Mouse (Mus musculus) forebrain, embryonic 16.5 days (tissue): ENCODE measurements around the gene Ccdc85c. TPM values are rescaled to one million over a fixed set of nuclear protein-coding genes. Genes with fewer than 3 reads are reported as not detected.

Source experiments
- ATAC-seq: fragments of 200-750 bp; cut with Nextera tagmentation; 2 replicates; pipeline ENCODE4 v1.8.0; 2017; ENCODE audit warnings: mild to moderate bottlenecking, moderate library complexity
- H3K27ac ChIP-seq: fragments of 300-500 bp; sonication (generic); 2 replicates; pipeline ENCODE4 v1.5.1; 2014; ENCODE audit warnings: low read length, control low read depth
- H3K27me3 ChIP-seq: fragments of 300-500 bp; sonication (generic); replicated peaks from 2 replicates; pipeline ENCODE4 v1.6.1; 2014; ENCODE audit warnings: low read length; ENCODE audit not compliant: control insufficient read depth, insufficient read depth
- H3K36me3 ChIP-seq: fragments of 300-500 bp; sonication (generic); 2 replicates; pipeline ENCODE4 v1.6.1; 2014; ENCODE audit not compliant: control insufficient read depth, insufficient read depth
- H3K4me1 ChIP-seq: fragments of 300-500 bp; sonication (generic); replicated peaks from 2 replicates; pipeline ENCODE4 v1.6.1; 2014; ENCODE audit warnings: low read length; ENCODE audit not compliant: control insufficient read depth, insufficient read depth
- H3K4me2 ChIP-seq: fragments of 300-500 bp; sonication (generic); 2 replicates; pipeline ENCODE4 v1.6.1; 2014; ENCODE audit warnings: mild to moderate bottlenecking, low read length, control low read depth
- H3K4me3 ChIP-seq: fragments of 300-500 bp; sonication (generic); replicated peaks from 2 replicates; pipeline ENCODE4 v1.5.1; 2014; ENCODE audit warnings: mild to moderate bottlenecking, low read length, control low read depth
- H3K9ac ChIP-seq: fragments of 300-500 bp; sonication (generic); replicated peaks from 2 replicates; pipeline ENCODE4 v1.6.1; 2014; ENCODE audit warnings: low read depth, low read length, control low read depth
- H3K9me3 ChIP-seq: fragments of 300-500 bp; sonication (generic); 2 replicates; pipeline ENCODE4 v1.6.1; 2016; ENCODE audit warnings: low read length; ENCODE audit not compliant: control insufficient read depth
- WGBS: fragments of 180-500 bp; shearing (Covaris S2); extraction: QIAGEN DNeasy Blood & Tissue Kit; methylation state at CpG from one replicate; pipeline ENCODE4 v1.1.7; 2014; 5-methylcytosine and 5-hydroxymethylcytosine counted together
- polyA plus RNA-seq: library from polyadenylated mRNA; unstranded; fragments of >200 nt; fragmentation: Nextera tagmentation; extraction: Ambion mirVana; gene quantifications from 2 replicates; pipeline ENCODE4 v1.2.1, GENCODE M21; 2015

Ccdc85c gene
- polyA plus RNA-seq: 12.0 and 12.9 TPM in 2 replicates

DNA sequence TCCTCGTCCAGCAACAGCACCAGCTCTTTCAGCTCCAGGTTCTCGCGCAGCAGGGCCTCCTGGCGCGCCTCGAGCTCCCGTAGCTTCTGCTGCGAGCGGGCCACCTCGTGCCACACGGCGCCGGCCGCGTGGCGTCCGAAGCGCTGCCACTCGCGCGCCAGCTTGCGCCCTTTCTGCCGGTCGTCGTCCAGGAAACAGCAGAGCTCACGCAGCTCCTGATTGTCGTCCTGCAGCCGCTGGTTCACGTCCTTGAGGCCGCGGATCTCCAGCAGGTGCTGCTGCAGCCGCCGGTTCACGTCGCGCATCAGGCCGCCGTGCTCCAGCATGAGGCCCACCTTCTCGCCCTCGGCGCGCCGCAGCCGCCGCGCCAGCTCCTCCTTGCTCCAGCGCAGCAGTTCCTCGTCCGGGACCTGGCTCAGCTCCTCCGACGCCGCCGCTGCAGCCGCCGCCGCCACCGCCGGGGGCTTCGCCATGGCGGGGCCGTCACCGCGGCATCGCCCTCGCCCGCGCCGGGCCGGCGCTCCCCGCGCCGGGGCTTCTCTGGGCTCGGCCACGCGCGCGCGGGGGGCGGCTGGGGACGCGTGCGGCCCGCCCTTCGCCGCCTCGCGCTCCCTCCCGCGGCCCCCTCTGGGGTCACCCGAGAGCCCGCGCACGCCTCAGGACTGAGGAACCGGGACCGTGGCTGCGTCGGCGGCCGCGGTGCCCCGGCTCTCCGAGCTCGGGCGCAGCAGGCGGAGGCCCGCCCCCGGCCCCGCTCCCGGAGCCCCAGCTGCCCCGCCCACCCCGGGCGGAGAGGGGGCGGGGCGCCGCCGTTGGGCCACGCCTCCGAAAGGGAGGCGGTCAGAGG is at the start of gene Ccdc85c:
Ccdc85c (minus strand) TSS at position 765 of the 847 bp plus-strand sequence.
- Histone ChIP-seq H3K9ac (peak within 1 kb of the TSS; percentile 77), H3K4me2 (peak within 1 kb of the TSS; percentile 93), H3K27ac (peak within 1 kb of the TSS; percentile 87), H3K27me3 (no peaks in the 10 kb centered on the region), H3K4me1 (peaks cover 67% of the 10 kb centered on the region), H3K4me3 (peak within 1 kb of the TSS; percentile 73), H3K36me3 (no peaks in the 10 kb centered on the region), H3K9me3 (no peaks in the 10 kb centered on the region)
- ATAC-seq: peak; percentile 13; the same call in 1 of the 2 replicates
- under 1% methylated on average over 63 of the region's 120 CpGs for WGBS

DNA sequence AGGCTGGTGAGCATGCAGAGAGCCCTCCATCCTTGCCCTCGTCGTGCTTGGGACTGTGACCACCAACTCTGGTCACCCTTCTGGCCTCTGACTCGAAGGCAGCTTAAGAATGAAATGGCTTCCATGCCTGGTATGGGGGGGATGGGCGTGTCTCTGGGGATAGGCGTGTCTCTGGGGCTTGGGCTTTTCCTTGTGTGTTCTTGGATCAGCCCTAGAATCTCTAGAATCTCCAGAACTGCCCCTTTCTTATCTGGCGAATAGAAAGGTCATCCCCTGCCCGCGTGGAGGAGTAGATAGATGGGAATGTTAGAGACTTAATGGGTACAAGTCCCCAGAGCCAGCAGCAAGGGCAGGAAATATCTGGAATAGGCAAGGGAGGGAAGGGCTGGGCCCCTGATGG is 44.9 kb upstream of the Ccdc85c start:
- Histone ChIP-seq H3K4me3 (no peak overlapping the region), H3K27me3 (no peaks in the 10 kb centered on the region), H3K36me3 (no peaks in the 10 kb centered on the region), H3K27ac (peak overlapping the region; percentile 3), H3K9ac (no peak overlapping the region), H3K9me3 (no peaks in the 10 kb centered on the region), H3K4me1 (peaks cover 15% of the 10 kb centered on the region), H3K4me2 (no peak overlapping the region)
- no peak for ATAC-seq
- WGBS: 7% methylated on average over 8 of the region's 8 CpGs

DNA sequence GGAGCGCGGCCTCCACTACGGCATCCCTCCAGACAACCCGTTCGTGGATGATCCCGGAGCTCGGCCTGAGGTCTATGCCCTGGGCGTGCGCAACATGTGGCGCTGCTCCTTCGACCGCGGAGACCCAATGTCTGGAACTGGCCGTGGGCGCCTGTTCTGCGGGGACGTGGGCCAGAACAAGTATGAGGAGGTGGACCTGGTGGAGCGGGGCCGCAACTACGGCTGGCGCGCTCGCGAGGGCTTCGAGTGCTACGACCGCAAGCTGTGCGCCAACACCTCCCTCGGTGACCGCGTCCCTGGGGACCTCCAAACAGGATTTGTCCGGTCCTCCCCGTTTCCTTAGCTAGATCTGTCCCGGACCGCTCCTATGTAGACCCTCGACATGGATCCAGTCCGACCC is 43.3 kb upstream of the Ccdc85c start:
- Histone ChIP-seq H3K27me3 (no peaks in the 10 kb centered on the region), H3K27ac (no peak overlapping the region), H3K9me3 (no peaks in the 10 kb centered on the region), H3K4me1 (peaks cover 15% of the 10 kb centered on the region), H3K4me2 (no peak overlapping the region), H3K36me3 (no peaks in the 10 kb centered on the region), H3K9ac (no peak overlapping the region), H3K4me3 (no peak overlapping the region)
- ATAC-seq: no peak
- WGBS: 41% methylated on average over 37 of the region's 37 CpGs

DNA sequence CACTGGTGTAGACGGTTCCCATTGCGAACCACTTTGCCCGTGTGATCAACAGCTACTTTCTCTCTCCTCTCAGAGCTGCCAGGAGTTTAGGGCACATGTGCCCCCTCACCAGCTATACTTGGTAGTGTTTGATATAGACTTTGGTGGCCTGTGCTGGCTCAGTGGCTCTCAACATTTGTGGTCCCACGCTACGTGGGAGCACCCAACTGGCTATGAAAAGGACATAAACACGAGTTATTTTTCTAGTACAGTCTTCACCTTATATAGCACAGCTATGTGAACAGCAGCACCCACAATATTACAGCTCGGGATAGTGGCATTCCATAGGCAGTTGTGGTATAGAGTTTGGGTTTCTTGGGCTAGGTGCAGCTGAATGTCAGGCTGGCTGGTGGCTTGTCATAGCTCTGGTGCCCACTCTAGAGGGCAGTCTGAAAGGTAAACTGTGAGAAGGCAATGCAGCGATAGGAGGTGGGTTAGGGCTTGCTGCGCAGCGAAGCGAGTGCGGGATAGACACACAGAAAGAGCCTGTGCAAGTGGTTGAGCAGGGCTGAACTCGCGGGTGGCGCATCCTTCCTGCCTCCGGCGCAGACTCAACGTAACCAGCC is 42.7 kb upstream of the Ccdc85c start:
- H3K4me3 ChIP-seq: no peak overlapping the region

DNA sequence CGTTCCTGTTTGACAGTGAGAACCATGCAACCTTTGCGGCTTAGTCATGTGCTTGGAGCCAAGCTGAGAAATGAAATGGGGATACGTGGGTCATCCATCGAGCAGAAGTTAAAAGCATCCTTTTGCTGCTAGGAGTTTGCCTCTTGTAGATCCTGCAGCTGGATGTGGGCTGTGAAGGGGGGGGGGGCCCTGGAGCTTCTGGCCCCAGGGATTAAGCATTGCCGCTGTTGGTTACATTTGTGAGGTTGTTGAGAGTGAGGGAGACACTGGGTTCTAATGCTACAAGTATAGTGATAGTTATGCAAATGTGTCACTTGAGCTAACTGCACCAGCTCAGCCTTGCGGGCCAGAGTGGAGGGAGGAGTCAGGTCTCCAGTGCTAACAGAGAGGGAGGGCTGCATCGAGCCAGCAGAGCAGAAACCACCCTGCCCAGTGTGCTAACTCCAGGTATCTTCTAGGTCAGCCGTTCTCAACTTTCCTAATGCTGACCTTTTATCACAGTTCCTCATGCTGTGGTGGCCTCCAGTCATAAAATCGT is 42.0 kb upstream of the Ccdc85c start:
- H3K27ac ChIP-seq: no peak overlapping the region
- WGBS: 9% methylated on average over 9 of the region's 9 CpGs
- H3K4me2 ChIP-seq: no peak overlapping the region
- no peak overlapping the region for H3K9ac ChIP-seq
- peaks cover 15% of the 10 kb centered on the region for H3K4me1 ChIP-seq
- no peaks in the 10 kb centered on the region for H3K27me3 ChIP-seq
- no peak for ATAC-seq
- H3K9me3 ChIP-seq: no peaks in the 10 kb centered on the region
- no peak overlapping the region for H3K4me3 ChIP-seq
- no peaks in the 10 kb centered on the region for H3K36me3 ChIP-seq

More for the DNA sequence above, 42.7 kb upstream of the Ccdc85c start:
- Histone ChIP-seq H3K27ac (no peak overlapping the region), H3K4me2 (no peak overlapping the region), H3K9me3 (no peaks in the 10 kb centered on the region), H3K36me3 (no peaks in the 10 kb centered on the region), H3K9ac (no peak overlapping the region), H3K4me1 (peaks cover 15% of the 10 kb centered on the region), H3K27me3 (no peaks in the 10 kb centered on the region)
- no peak for ATAC-seq
- WGBS: 32% methylated on average over 18 of the region's 18 CpGs

DNA sequence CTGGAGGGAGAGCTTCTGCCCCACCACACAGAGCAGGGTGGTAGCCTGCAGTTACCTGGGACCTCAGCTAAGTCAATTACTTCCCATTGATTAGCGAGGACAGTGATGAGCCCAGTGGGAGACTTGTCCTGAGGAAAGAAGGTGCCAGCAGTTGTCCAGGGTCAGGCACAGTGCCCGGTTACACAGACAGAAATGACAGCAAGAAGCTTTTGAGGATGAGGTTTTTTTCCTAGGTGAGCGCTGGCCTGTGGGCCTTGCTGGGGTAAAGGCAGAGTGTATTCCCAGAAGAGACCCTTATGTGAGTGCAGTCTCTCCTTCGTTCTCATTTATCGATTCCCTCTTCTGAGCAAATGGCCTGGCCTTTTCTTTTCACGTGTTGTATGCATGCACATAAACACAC is 41.4 kb upstream of the Ccdc85c start:
- Histone ChIP-seq H3K9me3 (no peaks in the 10 kb centered on the region), H3K36me3 (no peaks in the 10 kb centered on the region), H3K4me3 (no peak overlapping the region), H3K9ac (no peak overlapping the region), H3K4me2 (no peak overlapping the region), H3K4me1 (peaks cover 15% of the 10 kb centered on the region), H3K27me3 (no peaks in the 10 kb centered on the region), H3K27ac (no peak overlapping the region)
- ATAC-seq: no peak
- 33% methylated on average over 6 of the region's 6 CpGs for WGBS

DNA sequence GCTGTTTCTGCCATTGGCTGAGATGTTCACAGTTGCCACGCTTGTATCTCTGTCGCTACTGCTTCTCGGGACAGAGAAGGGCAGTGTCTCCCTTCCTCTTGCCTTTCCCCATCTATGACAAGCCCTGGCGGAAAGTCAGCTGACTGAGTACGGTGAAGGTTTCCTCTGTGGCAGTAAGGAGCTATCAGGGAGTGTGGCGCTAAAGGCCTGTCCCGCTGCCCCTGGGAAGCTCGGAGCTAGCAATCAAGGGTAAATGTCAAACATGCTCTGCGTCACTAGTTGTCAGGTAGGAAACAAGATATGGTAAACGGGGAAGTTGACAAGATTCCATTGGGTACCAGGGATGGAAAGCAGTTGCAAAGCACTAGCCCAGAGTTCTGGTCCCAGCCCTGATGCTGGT is 40.6 kb upstream of the Ccdc85c start:
- H3K27ac ChIP-seq: no peak overlapping the region
- H3K36me3 ChIP-seq: no peaks in the 10 kb centered on the region
- no peak overlapping the region for H3K4me3 ChIP-seq
- no peaks in the 10 kb centered on the region for H3K27me3 ChIP-seq
- H3K4me2 ChIP-seq: no peak overlapping the region
- no peak overlapping the region for H3K9ac ChIP-seq
- ATAC-seq: no peak
- WGBS: 66% methylated on average over 10 of the region's 10 CpGs
- no peaks in the 10 kb centered on the region for H3K9me3 ChIP-seq
- H3K4me1 ChIP-seq: peaks cover 14% of the 10 kb centered on the region

DNA sequence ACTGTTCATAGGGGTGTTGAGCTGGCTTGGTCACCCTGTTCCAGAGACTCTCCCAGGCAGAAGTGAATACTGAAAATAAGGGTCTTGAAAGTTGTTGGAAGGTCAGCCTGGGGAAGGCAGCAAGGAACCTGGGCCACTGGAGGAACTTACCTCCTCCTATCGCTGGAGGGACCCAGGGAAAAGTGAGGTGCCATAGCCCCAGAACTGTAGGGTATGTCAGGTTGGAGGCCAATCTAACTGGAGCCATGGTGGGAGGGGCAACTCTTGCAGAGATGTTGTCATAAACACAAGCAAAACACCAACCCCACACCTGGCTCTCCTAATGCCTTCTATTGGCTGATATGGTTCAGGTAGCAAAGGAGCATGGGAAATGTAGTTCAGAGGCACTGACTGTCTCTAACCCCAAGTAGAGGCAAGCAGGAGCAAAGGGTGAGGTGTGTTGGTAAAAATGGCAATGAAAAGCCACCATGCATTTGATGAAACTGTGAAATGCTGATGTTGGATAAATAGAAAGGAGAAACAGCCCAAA is 38.1 kb upstream of the Ccdc85c start:
- H3K4me1 ChIP-seq: peaks cover 7% of the 10 kb centered on the region; the same call in 1 of the 2 replicates
- no peak overlapping the region for H3K4me3 ChIP-seq
- no peak overlapping the region for H3K4me2 ChIP-seq
- H3K27ac ChIP-seq: no peak overlapping the region
- H3K36me3 ChIP-seq: no peaks in the 10 kb centered on the region
- H3K9me3 ChIP-seq: no peaks in the 10 kb centered on the region
- 100% methylated on average over 1 of the region's 1 CpGs for WGBS
- no peaks in the 10 kb centered on the region for H3K27me3 ChIP-seq
- no peak for ATAC-seq
- no peak overlapping the region for H3K9ac ChIP-seq

DNA sequence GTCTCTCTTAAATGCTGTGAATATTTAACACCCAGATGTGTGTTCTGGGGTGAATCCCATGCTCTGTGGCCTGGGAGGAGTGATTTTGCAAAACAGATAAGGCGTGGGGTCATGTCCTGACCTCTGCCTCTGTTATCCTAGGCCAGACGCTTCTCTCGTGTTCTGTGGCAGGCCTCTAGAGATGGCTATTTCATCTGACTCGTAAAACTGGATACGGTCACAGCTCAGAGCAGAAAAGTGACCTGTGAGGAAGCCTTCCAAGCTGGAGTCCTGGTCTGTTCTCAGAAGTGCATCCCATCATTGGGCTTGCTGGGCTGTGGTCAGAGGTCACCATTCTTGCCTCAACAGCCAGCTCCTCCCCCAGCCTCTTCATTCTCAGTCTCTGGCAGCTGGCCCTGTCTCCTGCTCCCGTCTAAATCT is 37.2 kb upstream of the Ccdc85c start:
- Histone ChIP-seq H3K27ac (no peak overlapping the region), H3K4me3 (no peak overlapping the region), H3K9ac (no peak overlapping the region), H3K4me1 (peaks cover 5% of the 10 kb centered on the region; the same call in 1 of the 2 replicates), H3K27me3 (no peaks in the 10 kb centered on the region), H3K36me3 (no peaks in the 10 kb centered on the region), H3K9me3 (no peaks in the 10 kb centered on the region), H3K4me2 (no peak overlapping the region)
- WGBS: 66% methylated on average over 6 of the region's 6 CpGs
- ATAC-seq: no peak
